Mouse (Mus musculus) retina, postnatal 1 day (tissue): ENCODE data around the gene Ankrd13a.
"Not testable (repeated sequence)": the region's sequence is repeated elsewhere in the genome, so short reads cannot be mapped to it uniquely, and the experiment has no call there.

Source experiments
- DNase-seq: peaks from one replicate; pipeline ENCODE4 v3.0.0-alpha.2; 2012

Gene Ankrd13a

DNA sequence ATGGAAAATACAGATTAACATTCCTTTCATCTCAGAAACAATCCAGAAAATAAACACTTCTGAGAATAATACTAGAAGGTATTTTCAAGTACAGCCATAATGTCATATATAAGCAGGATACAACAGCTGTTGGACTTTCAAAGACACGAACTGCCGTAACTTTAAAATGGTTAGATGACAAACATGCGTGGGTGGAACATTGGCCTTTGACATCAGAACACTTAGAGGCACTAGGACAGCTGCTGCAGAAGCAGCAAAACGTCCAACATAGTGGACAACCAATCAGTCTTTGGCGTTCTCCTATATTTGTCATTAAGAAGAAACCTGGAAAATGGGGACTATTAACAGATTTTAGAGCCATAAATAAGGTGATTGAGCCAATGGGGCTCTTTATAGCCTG lies 66.0 kb downstream of the Ankrd13a start:
- not testable (repeated sequence) for DNase-seq

DNA sequence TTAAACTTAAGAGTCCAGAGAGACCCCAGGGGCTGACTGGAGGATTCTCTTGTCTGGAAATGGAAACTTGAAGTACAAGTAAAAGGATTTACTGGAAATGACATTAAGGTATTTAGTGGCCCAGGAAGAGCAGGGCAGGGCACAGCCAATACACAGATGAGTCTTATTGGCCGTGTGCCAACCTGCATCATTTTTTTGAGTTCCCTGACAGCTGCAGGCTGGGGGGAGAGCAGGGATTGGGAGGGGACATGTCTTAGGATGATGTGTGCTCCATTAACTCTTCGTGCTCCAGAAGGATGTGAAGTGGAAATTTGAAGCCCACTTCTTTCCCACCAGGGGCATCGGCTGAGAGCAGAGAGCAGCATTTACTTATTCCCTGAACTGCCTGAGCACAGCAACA lies 67.7 kb downstream of the Ankrd13a start:
- DNase-seq: peak; percentile 84

DNA sequence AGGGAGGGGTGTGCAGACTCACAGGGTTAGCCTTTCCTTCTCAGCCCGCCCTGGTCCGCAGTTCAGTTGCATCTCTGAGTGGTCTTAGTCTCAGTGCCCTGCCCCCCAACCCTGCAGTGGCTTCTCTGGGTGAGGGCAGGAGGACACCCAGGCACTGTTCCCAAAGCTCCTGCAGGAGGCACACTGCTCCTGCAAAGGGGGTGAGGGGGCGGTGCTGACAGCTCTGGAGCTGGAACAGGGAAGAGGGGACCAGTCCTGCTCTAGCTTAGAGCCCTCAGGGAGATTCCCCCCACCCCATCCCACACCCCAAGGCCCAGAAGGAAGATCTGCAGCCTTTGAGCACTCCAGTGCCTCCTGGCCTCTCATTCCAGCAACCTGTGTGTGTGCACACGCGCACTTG lies 68.2 kb downstream of the Ankrd13a start:
- DNase-seq: peak; percentile 52

DNA sequence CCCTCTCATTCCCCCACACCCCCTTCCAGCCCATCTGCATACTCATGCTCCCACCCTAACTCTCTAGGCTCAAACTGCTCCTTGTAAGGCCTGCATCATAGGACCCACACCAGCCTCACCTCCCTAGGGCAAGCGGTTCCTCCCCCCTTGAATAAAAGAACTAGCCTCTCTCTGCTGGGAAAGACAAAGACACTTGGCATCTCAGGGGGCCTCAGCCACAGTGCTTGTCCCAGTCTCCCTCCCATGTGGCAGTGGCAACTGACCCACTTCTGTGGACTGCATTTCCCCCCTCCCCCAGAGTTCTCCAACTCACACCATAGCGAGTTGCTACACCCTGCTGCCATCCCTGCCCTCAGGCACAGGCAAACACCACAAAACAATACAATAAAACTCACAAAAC lies 69.9 kb downstream of the Ankrd13a start:
- peak; percentile 72 for DNase-seq

DNA sequence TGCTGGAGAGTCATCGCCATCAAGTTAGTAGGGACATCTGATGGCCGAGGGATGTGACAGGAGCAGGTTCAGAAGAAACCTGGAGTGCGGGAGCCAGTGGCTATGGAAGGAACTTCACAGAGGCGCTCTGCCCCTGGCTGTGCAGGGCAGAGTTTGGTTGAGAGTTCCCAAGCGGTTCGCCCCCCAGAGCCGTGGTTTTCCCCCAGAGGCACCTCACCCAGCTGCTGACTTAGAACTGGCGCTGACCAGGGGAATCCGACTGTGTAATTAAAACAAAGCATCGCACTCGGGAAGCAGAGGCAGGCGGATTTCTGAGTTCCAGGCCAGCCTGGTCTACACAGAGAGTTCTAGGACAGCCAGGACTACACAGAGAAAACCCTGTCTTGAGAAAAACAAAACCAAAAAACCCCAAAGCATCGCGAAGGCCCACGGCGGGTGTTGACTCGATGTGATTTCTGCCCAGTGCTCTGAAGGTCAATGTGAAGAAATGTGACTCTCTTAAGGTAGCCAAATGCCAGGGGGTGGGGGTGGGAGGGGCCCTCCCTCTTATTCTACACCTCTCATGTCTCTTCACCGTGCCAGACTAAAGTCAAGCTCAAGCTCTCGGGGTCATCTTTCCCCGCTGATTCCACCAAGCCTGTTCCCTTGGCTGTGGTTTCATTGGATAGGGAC lies 77.2 kb downstream of the Ankrd13a start:
- DNase-seq: no peak

DNA sequence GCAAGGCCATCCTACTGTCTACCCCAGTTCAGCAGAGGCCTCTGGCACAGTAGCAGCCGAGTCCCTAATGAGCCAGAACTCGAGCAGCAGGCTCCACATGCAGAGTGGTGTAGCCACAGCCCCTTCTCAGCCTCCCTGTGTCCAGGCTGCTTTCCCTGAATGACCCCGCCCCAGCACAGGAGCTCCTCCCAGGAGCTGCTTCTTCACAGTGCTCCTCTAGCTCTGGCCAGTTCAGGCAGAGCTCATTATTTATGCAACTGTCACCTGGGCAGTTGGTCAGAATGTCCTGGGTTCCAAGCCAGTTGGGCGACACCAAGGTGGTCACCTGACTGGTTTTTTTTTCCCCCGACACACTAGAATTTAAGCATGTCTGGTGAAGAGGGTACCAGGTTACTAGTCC lies 78.9 kb downstream of the Ankrd13a start, which contains the start of gene 4930519G04Rik:
Gene 4930519G04Rik, plus strand, starts transcription at position 301 of the 400 bp plus-strand sequence.
- not testable (repeated sequence) for DNase-seq
